Mouse (Mus musculus) heart, embryonic 11.5 days (tissue): ENCODE results near the gene Gal3st4. TPM values are rescaled to one million over a fixed set of nuclear protein-coding genes. Genes with fewer than 3 reads are reported as not detected.
"Not testable (repeated sequence)": the region's sequence is repeated elsewhere in the genome, so short reads cannot be mapped to it uniquely, and the experiment has no call there.

Source experiments
- ATAC-seq: fragments of 200-750 bp; cut with Nextera tagmentation; replicated peaks from 2 replicates; pipeline ENCODE4 v1.8.0; 2017; ENCODE audit warnings: moderate library complexity; ENCODE audit not compliant: insufficient number of reproducible peaks, low FRiP score, low TSS enrichment
- H3K27ac ChIP-seq: fragments of 300-500 bp; sonication (generic); 2 replicates; pipeline ENCODE4 v1.5.1; 2014; ENCODE audit warnings: mild to moderate bottlenecking, low read depth, low read length
- H3K27me3 ChIP-seq: fragments of 300-500 bp; sonication (generic); 2 replicates; pipeline ENCODE4 v1.6.1; 2014; ENCODE audit warnings: mild to moderate bottlenecking, low read length, mixed read lengths; ENCODE audit not compliant: control insufficient read depth, insufficient read depth
- H3K36me3 ChIP-seq: fragments of 300-500 bp; sonication (generic); 2 replicates; pipeline ENCODE4 v1.6.1; 2014; ENCODE audit warnings: mild to moderate bottlenecking, low read length, moderate library complexity, mixed read lengths; ENCODE audit not compliant: control insufficient read depth, insufficient read depth
- H3K4me1 ChIP-seq: fragments of 300-500 bp; sonication (generic); 2 replicates; pipeline ENCODE4 v1.6.1; 2014; ENCODE audit warnings: low read length; ENCODE audit not compliant: control insufficient read depth, insufficient read depth
- H3K4me2 ChIP-seq: fragments of 300-500 bp; sonication (generic); 2 replicates; pipeline ENCODE4 v1.6.1; 2014; ENCODE audit warnings: mild to moderate bottlenecking, moderate library complexity
- H3K4me3 ChIP-seq: fragments of 300-500 bp; sonication (generic); 2 replicates; pipeline ENCODE4 v1.5.1; 2014; ENCODE audit warnings: low read depth, low read length
- H3K9ac ChIP-seq: fragments of 300-500 bp; sonication (generic); 2 replicates; pipeline ENCODE4 v1.6.1; 2014; ENCODE audit warnings: mild to moderate bottlenecking, low read depth, low read length, moderate library complexity
- H3K9me3 ChIP-seq: fragments of 300-500 bp; sonication (generic); replicated peaks from 2 replicates; pipeline ENCODE4 v1.6.1; 2016; ENCODE audit warnings: low read length; ENCODE audit not compliant: control insufficient read depth
- WGBS: fragments of 180-500 bp; shearing (Covaris S2); extraction: QIAGEN DNeasy Blood & Tissue Kit; methylation state at CpG from one replicate; pipeline ENCODE4 v1.1.7; 2014; ENCODE audit not compliant: insufficient replicate concordance; 5-methylcytosine and 5-hydroxymethylcytosine counted together
- polyA plus RNA-seq: library from polyadenylated mRNA; unstranded; fragments of >200 nt; fragmentation: Nextera tagmentation; extraction: Ambion mirVana; gene quantifications from 2 replicates; pipeline ENCODE4 v1.2.1, GENCODE M21; 2014

The Gal3st4 gene
- polyA plus RNA-seq, 1 experiment from 2014 or later = 1.3 TPM

GRCm38 (mm10) chr5:138222111-138222510 lies 50.5 kb downstream of the Gal3st4 start:
- Histone ChIP-seq H3K9ac (no peak overlapping the region), H3K9me3 (no peaks in the 10 kb centered on the region), H3K4me2 (no peak overlapping the region), H3K27ac (no peak overlapping the region), H3K36me3 (no peaks in the 10 kb centered on the region), H3K27me3 (no peaks in the 10 kb centered on the region), H3K4me3 (no peak overlapping the region), H3K4me1 (no peaks in the 10 kb centered on the region)
- ATAC-seq = no peak
- 24% methylated on average over 4 of the region's 4 CpGs for WGBS

DNA sequence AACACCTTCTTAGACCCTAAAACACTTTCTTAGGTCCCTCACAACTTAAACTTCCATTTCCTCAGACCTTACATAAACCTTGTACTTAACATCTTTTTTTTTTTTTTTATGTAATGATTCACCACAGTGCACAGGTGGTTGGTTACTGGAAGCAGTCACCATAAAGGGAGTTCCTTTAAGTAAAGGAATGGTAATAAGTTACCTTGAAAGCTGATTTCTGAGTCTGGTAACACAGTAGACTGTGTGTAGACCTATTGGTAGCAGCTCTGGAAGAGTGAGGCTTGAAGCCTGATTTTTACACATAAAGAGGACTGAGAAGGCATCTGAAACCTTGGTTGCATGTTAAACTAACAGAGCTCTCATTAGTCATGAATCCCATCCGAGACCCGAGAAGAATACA lies 52.8 kb downstream of the Gal3st4 start:
- Histone ChIP-seq H3K27ac (no peak overlapping the region), H3K27me3 (no peaks in the 10 kb centered on the region), H3K4me2 (no peak overlapping the region), H3K4me1 (no peaks in the 10 kb centered on the region), H3K9me3 (no peaks in the 10 kb centered on the region), H3K4me3 (no peak overlapping the region), H3K36me3 (no peaks in the 10 kb centered on the region), H3K9ac (no peak overlapping the region)
- no peak for ATAC-seq
- 50% methylated on average over 2 of the region's 2 CpGs for WGBS

GRCm38 (mm10) chr5:138216632-138217031 lies 56.0 kb downstream of the Gal3st4 start:
- not testable (repeated sequence) for H3K27ac ChIP-seq, H3K9me3 ChIP-seq, H3K27me3 ChIP-seq, ATAC-seq, H3K36me3 ChIP-seq, H3K4me3 ChIP-seq, H3K4me2 ChIP-seq, H3K4me1 ChIP-seq, H3K9ac ChIP-seq
- WGBS = 92% methylated on average over 13 of the region's 13 CpGs

Other genes with a start within 250 kb of the Gal3st4 start
- not detected in 2 replicates for gene Smok3c, start 219.6 kb downstream of the Gal3st4 start, polyA plus RNA-seq
- 13.0 and 18.1 TPM in 2 replicates for gene Zkscan1, start 187.8 kb downstream of the Gal3st4 start, polyA plus RNA-seq
- gene Zscan21, start 155.9 kb downstream of the Gal3st4 start, polyA plus RNA-seq = 45.7 and 48.5 TPM in 2 replicates
- 8.0 and 10.0 TPM in 2 replicates for gene Zfp113, start 117.1 kb downstream of the Gal3st4 start, polyA plus RNA-seq
- gene Cops6, start 111.8 kb downstream of the Gal3st4 start, polyA plus RNA-seq = 253 and 277 TPM in 2 replicates
- 10.2 TPM in 2 replicates for gene Ap4m1, start 100.8 kb downstream of the Gal3st4 start, polyA plus RNA-seq
- 139 and 143 TPM in 2 replicates for gene Mcm7, start 100.4 kb downstream of the Gal3st4 start, polyA plus RNA-seq
- gene Taf6, start 85.4 kb downstream of the Gal3st4 start, polyA plus RNA-seq = 82.8 and 85.2 TPM in 2 replicates
- gene Cnpy4, start 85.4 kb downstream of the Gal3st4 start, polyA plus RNA-seq = 31.7 and 33.7 TPM in 2 replicates
- gene Mblac1, start 78.5 kb downstream of the Gal3st4 start, polyA plus RNA-seq = 4.5 and 5.9 TPM in 2 replicates
- not detected in 2 replicates for gene Nxpe5, start 46.9 kb downstream of the Gal3st4 start, polyA plus RNA-seq
- gene Lamtor4, start 17.4 kb downstream of the Gal3st4 start, polyA plus RNA-seq = 71.8 and 74.4 TPM in 2 replicates
- gene BC037034, start 8.8 kb downstream of the Gal3st4 start, polyA plus RNA-seq = 3.5 and 4.0 TPM in 2 replicates
- 0.10 and 0.14 TPM in 2 replicates for gene Gm43720, start 7.1 kb upstream of the Gal3st4 start, polyA plus RNA-seq
- 2.9 and 3.0 TPM in 2 replicates for gene Gpc2, start 7.2 kb upstream of the Gal3st4 start, polyA plus RNA-seq
- 1.8 and 4.4 TPM in 2 replicates for gene Stag3, start 7.4 kb upstream of the Gal3st4 start, polyA plus RNA-seq
- 0.14 TPM in 1 of 2 replicates, not detected in the other for gene Pvrig, start 69.1 kb upstream of the Gal3st4 start, polyA plus RNA-seq
- 21.9 and 23.6 TPM in 2 replicates for gene Zfp157, start 168.6 kb upstream of the Gal3st4 start, polyA plus RNA-seq